Mouse (Mus musculus) limb, embryonic 10.5 days (tissue): ENCODE measurements around the gene Lrfn2. TPM values are rescaled to one million over a fixed set of nuclear protein-coding genes. Genes with fewer than 3 reads are reported as not detected.

Experiments used
- DNase-seq: peaks from one replicate; pipeline ENCODE4 v3.0.0-alpha.2; 2017; ENCODE audit warnings: low spot score
- H3K27ac ChIP-seq: fragments of 300-500 bp; sonication (generic); 2 replicates; pipeline ENCODE4 v1.5.1; 2016; ENCODE audit warnings: mild to moderate bottlenecking
- H3K27me3 ChIP-seq: fragments of 300-500 bp; sonication (generic); 2 replicates; pipeline ENCODE4 v1.6.1; 2016; ENCODE audit warnings: low read depth, mild to moderate bottlenecking; ENCODE audit not compliant: poor library complexity, severe bottlenecking
- H3K36me3 ChIP-seq: fragments of 300-500 bp; sonication (generic); 2 replicates; pipeline ENCODE4 v1.6.1; 2016; ENCODE audit warnings: mild to moderate bottlenecking, moderate library complexity
- H3K4me1 ChIP-seq: fragments of 300-500 bp; sonication (generic); 2 replicates; pipeline ENCODE4 v1.6.1; 2016
- H3K4me3 ChIP-seq: fragments of 300-500 bp; sonication (generic); 2 replicates; pipeline ENCODE4 v1.5.1; 2016; ENCODE audit warnings: mild to moderate bottlenecking, moderate library complexity
- H3K9me3 ChIP-seq: fragments of 300-500 bp; sonication (generic); replicated peaks from 2 replicates; pipeline ENCODE4 v1.6.1; 2016; ENCODE audit warnings: mild to moderate bottlenecking
- WGBS: fragments of 180-500 bp; shearing (Covaris S2); methylation state at CpG from one replicate; pipeline ENCODE4 v1.1.7; 2016; 5-methylcytosine and 5-hydroxymethylcytosine counted together
- polyA plus RNA-seq: library from polyadenylated mRNA; unstranded; fragments of >200 nt; fragmentation: Nextera tagmentation; extraction: Ambion mirVana; gene quantifications from 2 replicates; pipeline ENCODE4 v1.2.1, GENCODE M21; 2016

The Lrfn2 gene
- polyA plus RNA-seq, 1 experiment from 2014 or later = not detected

DNA sequence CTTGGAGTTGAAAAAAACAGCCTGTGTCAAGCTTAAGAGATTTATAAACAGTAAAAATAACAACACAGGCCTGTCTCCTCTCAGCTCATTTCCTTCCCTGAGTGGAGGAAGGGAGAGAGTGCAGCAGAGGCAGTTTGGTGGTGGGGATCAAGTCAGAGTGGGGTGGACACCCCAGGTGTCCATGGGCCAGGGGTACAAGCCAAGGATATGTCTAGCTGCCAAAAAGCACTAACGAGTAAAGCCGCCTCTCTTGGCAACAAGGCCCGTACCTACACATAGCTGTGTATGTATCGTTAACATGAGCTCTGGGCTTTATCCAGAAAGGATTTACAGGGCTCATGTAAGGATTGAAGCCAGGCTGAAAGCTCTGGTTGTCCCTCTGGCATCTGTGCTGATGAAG, 42.9 kb downstream of the Lrfn2 start:
- Histone ChIP-seq H3K4me1 (peaks cover 63% of the 10 kb centered on the region), H3K27me3 (no peaks in the 10 kb centered on the region), H3K36me3 (no peaks in the 10 kb centered on the region), H3K9me3 (no peaks in the 10 kb centered on the region), H3K27ac (peak overlapping the region; percentile 72), H3K4me3 (no peak overlapping the region)
- DNase-seq = no peak
- WGBS = 60% methylated on average over 4 of the region's 4 CpGs

DNA sequence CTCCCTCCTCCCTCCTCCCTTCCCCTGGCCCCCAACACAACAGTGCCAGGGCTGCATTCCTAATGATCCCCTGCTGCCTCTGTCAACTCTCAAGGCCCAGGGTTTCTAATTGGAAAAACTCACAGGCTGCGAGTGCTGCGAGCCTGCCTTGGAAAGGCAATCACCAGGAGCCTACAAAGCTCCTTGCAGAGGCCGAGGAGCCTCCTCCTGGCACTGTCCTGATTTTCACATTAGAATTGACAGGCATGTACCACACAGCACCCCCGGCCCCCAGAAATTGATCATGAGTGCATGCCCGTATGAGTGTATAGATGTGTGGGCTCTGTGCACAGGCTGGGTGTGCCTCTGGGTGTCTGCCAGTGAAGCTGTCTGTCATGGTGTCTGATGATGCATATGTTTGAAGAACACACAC, 44.4 kb downstream of the Lrfn2 start:
- WGBS = 24% methylated on average over 5 of the region's 5 CpGs
- Histone ChIP-seq H3K27ac (peak overlapping the region; percentile 72), H3K4me1 (peaks cover 48% of the 10 kb centered on the region), H3K36me3 (no peaks in the 10 kb centered on the region), H3K27me3 (no peaks in the 10 kb centered on the region), H3K4me3 (no peak overlapping the region), H3K9me3 (no peaks in the 10 kb centered on the region)
- DNase-seq = peak; percentile 67

DNA sequence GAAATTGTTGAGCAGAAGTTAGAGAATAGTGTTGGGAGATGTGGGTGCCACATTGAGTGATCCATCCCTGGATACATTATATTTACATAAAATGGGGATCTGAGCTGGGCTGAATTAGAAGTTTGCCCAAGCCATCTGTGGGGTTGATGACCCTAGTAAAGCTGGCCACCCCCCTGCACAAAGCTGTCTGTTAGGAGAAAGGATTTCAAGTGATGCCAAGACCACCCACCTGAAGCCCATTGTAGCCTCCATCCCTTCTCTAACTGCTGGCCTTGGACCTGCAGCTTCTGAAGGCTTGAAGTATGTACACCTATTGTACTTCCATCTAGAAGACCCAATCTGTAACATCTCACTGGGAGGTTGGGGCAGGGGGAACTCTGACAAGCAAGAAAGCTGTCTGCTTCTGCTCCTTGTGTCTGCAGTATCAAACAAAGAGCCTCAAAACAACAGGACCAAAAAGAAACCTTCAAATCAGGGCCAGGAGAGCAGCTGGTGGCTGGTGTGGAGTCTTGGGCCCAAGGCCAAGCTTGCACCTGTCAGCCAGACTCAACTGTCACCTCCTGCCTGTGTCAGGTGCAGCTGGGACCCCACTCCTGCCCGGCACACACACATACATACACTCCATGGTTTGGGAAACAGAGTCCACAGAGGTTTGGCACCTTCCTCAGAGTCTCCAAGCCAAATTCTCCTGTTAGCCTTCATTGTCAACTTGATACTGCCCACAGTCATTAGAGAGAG, 63.2 kb downstream of the Lrfn2 start:
- no peak for DNase-seq
- H3K9me3 ChIP-seq = no peaks in the 10 kb centered on the region

DNA sequence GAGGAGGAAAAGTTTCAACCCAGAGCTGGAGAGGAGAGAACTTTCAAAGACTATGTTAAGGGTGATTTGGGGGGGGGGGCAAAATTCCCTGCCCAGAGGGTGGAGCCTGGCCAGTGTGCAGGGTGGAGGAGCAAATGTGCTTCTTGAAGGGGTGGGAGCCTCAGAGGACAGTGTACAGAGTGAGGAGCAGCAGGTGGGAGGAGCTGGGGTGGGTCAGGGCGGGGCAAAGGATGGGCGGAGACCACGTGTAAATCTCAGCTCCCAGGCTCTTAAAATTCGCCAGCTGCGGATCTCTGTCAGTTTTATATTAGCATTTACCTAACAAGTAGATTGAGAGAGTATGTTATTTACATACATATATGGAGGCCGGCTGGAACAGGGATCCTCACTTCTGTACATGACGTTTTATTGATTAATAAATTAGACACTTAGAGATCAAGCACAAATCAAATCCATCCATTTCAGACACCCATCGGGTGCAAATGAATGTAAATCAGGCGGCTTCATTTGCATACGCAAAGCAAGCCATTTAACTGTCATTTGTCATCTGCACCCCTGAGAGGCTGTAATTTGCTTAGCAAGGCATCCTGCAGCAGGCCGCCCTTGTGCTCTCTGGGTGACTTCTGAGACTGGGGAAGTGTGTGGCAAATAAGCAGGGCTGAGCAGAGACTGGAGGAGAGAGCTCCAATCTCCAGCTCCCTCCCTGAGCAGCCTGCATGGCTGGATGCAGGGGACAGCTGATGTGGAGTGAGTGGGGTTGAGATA, 67.5 kb downstream of the Lrfn2 start:
- peaks cover 15% of the 10 kb centered on the region; the same call in 1 of the 2 replicates for H3K27me3 ChIP-seq
- H3K4me1 ChIP-seq = peaks cover 24% of the 10 kb centered on the region
- H3K36me3 ChIP-seq = no peaks in the 10 kb centered on the region
- no peak overlapping the region for H3K27ac ChIP-seq
- H3K9me3 ChIP-seq = no peaks in the 10 kb centered on the region
- no peak overlapping the region for H3K4me3 ChIP-seq
- WGBS = 4% methylated on average over 11 of the region's 11 CpGs
- no peak for DNase-seq

More for the DNA sequence above, 63.2 kb downstream of the Lrfn2 start:
- Histone ChIP-seq H3K4me3 (no peak overlapping the region), H3K4me1 (peaks cover 27% of the 10 kb centered on the region), H3K36me3 (no peaks in the 10 kb centered on the region), H3K27ac (no peak overlapping the region), H3K27me3 (peaks cover 15% of the 10 kb centered on the region; the same call in 1 of the 2 replicates)
- WGBS = 83% methylated on average over 1 of the region's 1 CpGs

GRCm38 (mm10) chr17:49009384-49010073, 77.3 kb downstream of the Lrfn2 start:
- 58% methylated on average over 7 of the region's 7 CpGs for WGBS
- Histone ChIP-seq H3K4me3 (no peak overlapping the region), H3K36me3 (no peaks in the 10 kb centered on the region), H3K27ac (no peak overlapping the region), H3K27me3 (no peaks in the 10 kb centered on the region), H3K9me3 (no peaks in the 10 kb centered on the region), H3K4me1 (peaks cover 5% of the 10 kb centered on the region; the same call in 1 of the 2 replicates)
- DNase-seq = no peak

GRCm38 (mm10) chr17:49013876-49014600, 81.9 kb downstream of the Lrfn2 start:
- Histone ChIP-seq H3K36me3 (no peaks in the 10 kb centered on the region), H3K4me3 (no peak overlapping the region), H3K27ac (no peak overlapping the region), H3K27me3 (no peaks in the 10 kb centered on the region), H3K9me3 (no peaks in the 10 kb centered on the region), H3K4me1 (peaks cover 10% of the 10 kb centered on the region)
- 74% methylated on average over 7 of the region's 7 CpGs for WGBS
- no peak for DNase-seq

DNA sequence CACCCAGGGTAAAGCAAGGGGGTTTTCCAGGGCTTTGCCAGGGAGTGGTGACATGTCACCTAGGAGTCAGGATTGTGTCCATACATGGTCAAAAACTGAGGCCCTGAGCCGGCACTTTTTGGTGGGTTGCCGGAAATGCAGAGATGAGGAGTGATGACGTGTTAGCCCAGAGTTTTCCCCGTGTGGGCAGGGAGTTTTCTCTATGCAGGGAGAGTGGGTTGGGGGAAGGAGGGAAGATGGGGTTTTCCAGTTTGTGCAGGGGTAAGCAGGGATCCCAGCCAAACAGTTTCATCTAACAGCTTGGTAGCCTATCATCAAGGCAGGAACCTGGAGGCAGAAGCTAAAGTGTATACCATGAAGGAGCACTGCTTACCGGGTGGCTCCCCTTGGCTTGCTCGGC, 83.2 kb downstream of the Lrfn2 start:
- DNase-seq = no peak

DNA sequence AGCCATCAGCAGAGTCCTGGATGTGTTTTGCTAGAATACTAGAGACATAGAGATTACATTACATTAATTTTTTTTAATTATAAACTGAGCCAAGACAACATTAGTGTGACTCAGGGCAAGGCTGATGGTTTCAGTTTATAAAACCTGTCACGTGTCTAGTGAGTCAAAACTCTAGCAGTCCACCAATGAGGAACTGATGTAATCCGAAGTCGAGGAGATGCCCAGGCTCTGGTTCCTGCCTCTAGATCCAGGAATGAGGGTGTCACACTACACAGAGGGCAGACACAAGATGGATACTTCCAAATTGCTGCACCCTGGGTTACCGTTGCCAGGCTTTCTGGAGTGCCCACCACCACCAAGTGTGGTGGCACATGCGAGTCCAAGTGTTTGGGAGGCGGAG, 84.0 kb downstream of the Lrfn2 start:
- Histone ChIP-seq H3K4me3 (no peak overlapping the region), H3K27me3 (no peaks in the 10 kb centered on the region), H3K9me3 (no peaks in the 10 kb centered on the region), H3K27ac (no peak overlapping the region), H3K4me1 (peaks cover 6% of the 10 kb centered on the region), H3K36me3 (no peaks in the 10 kb centered on the region)
- no peak for DNase-seq
- WGBS = 89% methylated on average over 6 of the region's 6 CpGs

More for the DNA sequence above, 83.2 kb downstream of the Lrfn2 start:
- H3K9me3 ChIP-seq = no peaks in the 10 kb centered on the region
- H3K27ac ChIP-seq = no peak overlapping the region
- peaks cover 6% of the 10 kb centered on the region for H3K4me1 ChIP-seq
- H3K36me3 ChIP-seq = no peaks in the 10 kb centered on the region
- H3K27me3 ChIP-seq = no peaks in the 10 kb centered on the region
- H3K4me3 ChIP-seq = no peak overlapping the region
- 89% methylated on average over 6 of the region's 6 CpGs for WGBS

GRCm38 (mm10) chr17:49017438-49018415, 85.5 kb downstream of the Lrfn2 start:
- DNase-seq = no peak
- Histone ChIP-seq H3K9me3 (no peaks in the 10 kb centered on the region), H3K4me1 (peaks cover 13% of the 10 kb centered on the region), H3K27me3 (no peaks in the 10 kb centered on the region), H3K4me3 (no peak overlapping the region), H3K36me3 (no peaks in the 10 kb centered on the region), H3K27ac (no peak overlapping the region)
- 34% methylated on average over 17 of the region's 17 CpGs for WGBS

- no peak overlapping the region for H3K27ac ChIP-seq
Observed at GRCm38 (mm10) chr17:49018774-49019488, 86.8 kb downstream of the Lrfn2 start.

DNA sequence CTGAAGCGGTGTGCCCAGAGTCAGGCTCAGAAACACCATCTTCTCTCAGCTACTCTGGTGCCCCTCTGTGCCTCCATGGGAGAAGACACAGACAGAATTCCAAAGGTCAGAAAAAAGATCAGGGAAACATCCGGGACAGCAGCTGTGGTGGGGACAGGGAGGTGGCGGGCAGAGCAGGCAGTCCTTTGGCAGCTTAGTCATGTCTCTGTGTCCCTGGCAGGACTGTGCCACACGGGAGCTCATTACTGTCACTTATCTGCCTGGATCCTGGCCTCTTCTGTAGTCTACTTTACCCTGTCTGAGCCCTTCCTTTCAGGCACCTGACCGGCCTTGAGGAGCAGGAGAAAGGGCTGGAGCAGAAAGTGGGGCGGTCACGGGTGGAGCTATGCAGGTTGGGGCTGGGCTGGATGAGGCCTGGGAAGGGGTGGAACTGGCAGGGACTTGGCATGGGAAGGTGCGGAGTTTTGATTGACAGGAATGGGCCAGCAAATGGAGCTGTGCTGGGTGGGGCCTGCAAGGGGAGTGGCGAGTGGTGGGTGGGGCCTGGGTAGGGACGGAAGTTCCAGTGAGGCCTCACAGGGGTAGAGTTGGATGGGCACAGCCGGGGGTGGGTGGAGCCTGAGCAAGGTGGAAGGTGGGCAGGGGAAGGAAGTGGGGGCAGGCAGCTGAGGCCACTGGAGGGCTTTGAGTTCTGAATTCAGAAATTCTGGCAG, 97.5 kb downstream of the Lrfn2 start:
- H3K9me3 ChIP-seq = no peaks in the 10 kb centered on the region
- no peaks in the 10 kb centered on the region for H3K36me3 ChIP-seq
- H3K27me3 ChIP-seq = peaks cover 7% of the 10 kb centered on the region; the same call in 1 of the 2 replicates
- H3K27ac ChIP-seq = no peak overlapping the region
- DNase-seq = peak; percentile 50
- WGBS = 35% methylated on average over 11 of the region's 11 CpGs
- peaks cover 40% of the 10 kb centered on the region for H3K4me1 ChIP-seq
- no peak overlapping the region for H3K4me3 ChIP-seq

More at GRCm38 (mm10) chr17:49018774-49019488, 86.8 kb downstream of the Lrfn2 start:
- Histone ChIP-seq H3K4me3 (no peak overlapping the region), H3K27me3 (no peaks in the 10 kb centered on the region), H3K9me3 (no peaks in the 10 kb centered on the region), H3K36me3 (no peaks in the 10 kb centered on the region), H3K4me1 (peaks cover 19% of the 10 kb centered on the region)
- WGBS = 85% methylated on average over 8 of the region's 8 CpGs
- no peak for DNase-seq
